Mouse (Mus musculus) R1 (cell line): ENCODE results near the gene Vmn2r-ps130.
"Not testable (repeated sequence)": the region's sequence is repeated elsewhere in the genome, so short reads cannot be mapped to it uniquely, and the experiment has no call there.

Experiments used
- DNase-seq: peaks from one replicate; pipeline ENCODE4 v3.0.0-alpha.2; 2018; ENCODE audit warnings: low read depth, low spot score

The Vmn2r-ps130 gene

DNA sequence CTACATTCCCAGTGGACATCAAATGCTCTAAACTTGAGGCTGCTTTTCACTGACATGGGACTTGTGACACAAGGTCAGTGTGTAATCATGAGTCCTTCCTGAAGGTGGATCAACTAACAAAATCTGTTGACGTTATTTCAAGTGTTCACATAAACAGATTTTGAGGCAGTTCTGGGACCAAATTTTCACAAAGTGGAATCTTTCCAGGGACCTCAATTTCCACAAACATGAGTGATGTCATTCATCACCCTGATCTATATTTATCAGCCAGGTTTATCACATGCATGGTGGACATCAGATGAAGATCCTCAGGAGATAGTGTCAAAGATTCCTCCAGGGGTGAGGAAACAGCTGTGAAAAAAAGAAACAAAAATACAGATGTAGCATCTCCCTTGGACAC is at the start of gene Vmn2r-ps130:
Gene Vmn2r-ps130 (plus strand): TSS at position 301 of the 400 bp plus-strand sequence.
- not testable (repeated sequence) for DNase-seq
